9 mouse cellular contexts compared by ENCODE assay signal in genomic region chr16:88290132-88290772, GRCm38 (mm10). TPM values are rescaled to one million over a fixed set of nuclear protein-coding genes. Genes with fewer than 3 reads are reported as not detected.
DNase-seq lines count a peak whose midpoint lies in the region; ATAC-seq and TF ChIP-seq lines count a peak whose summit lies in the region.
"Had no signal": no experiment of that assay in that cellular context is flagged by ENCODE, and none has a peak within 500 bp of the region (broad histone marks: within the 10 kb centered on the region; RNA-seq: fewer than 3 reads in every experiment).

TSS of gene Grik1 (minus strand) at chr16:88290265.

- peak within 1 kb of the TSS; percentile 57 for H3K4me2 ChIP-seq in lung, embryonic 16.5 days (ENCODE audit: low read depth, low read length)
- peak within 1 kb of the TSS; percentile 92 for H3K4me2 ChIP-seq in hindbrain, embryonic 13.5 days
- H3K4me2 ChIP-seq in limb, embryonic 13.5 days (replicated peaks) = peak within 1 kb of the TSS; percentile 96

- no peak within 1 kb of the TSS for H3K27ac ChIP-seq in lung, embryonic 16.5 days (ENCODE audit: low read length)
- peak within 1 kb of the TSS; percentile 58 for H3K27ac ChIP-seq in hindbrain, embryonic 13.5 days
- no peak within 1 kb of the TSS for H3K27ac ChIP-seq in limb, embryonic 13.5 days

- H3K9me3 ChIP-seq in lung, embryonic 16.5 days (ENCODE audit: control insufficient read depth, low read length) = no peaks in the 10 kb centered on the region
- no peaks in the 10 kb centered on the region for H3K9me3 ChIP-seq in hindbrain, embryonic 13.5 days
- no peaks in the 10 kb centered on the region for H3K9me3 ChIP-seq in limb, embryonic 13.5 days

- no peak for TF ChIP-seq CTCF in lung, adult 2 months (IDR thresholded peaks at IDR 0.05; ENCODE audit: insufficient read depth, low read length)

- H3K36me3 ChIP-seq in lung, embryonic 16.5 days (ENCODE audit: control insufficient read depth, insufficient read depth, low read length) = no peaks in the 10 kb centered on the region
- no peaks in the 10 kb centered on the region for H3K36me3 ChIP-seq in hindbrain, embryonic 13.5 days
- H3K36me3 ChIP-seq in limb, embryonic 13.5 days = no peaks in the 10 kb centered on the region

- H3K4me1 ChIP-seq in lung, embryonic 16.5 days (replicated peaks; ENCODE audit: control insufficient read depth, insufficient read depth, low read length) = peaks cover 4% of the 10 kb centered on the region; the same call in 1 of the 2 replicates
- H3K4me1 ChIP-seq in lung, adult 2 months (ENCODE audit: control insufficient read depth, insufficient read depth, low read length) = no peaks in the 10 kb centered on the region
- H3K4me1 ChIP-seq in hindbrain, embryonic 13.5 days (replicated peaks) = peaks cover 11% of the 10 kb centered on the region
- H3K4me1 ChIP-seq in limb, embryonic 13.5 days = peaks cover 20% of the 10 kb centered on the region

- H3K9ac ChIP-seq in lung, embryonic 16.5 days (ENCODE audit: low read length) = no peak within 1 kb of the TSS
- H3K9ac ChIP-seq in hindbrain, embryonic 13.5 days = peak within 1 kb of the TSS; percentile 73
- peak within 1 kb of the TSS; percentile 46 for H3K9ac ChIP-seq in limb, embryonic 13.5 days

- no peak for TF ChIP-seq POLR2A in lung, adult 2 months (IDR thresholded peaks at IDR 0.05; ENCODE audit: borderline replicate concordance, extremely low read depth, low read depth, low read length)

- WGBS in lung, embryonic 16.5 days = 2% methylated on average over 27 of the region's 27 CpGs
- WGBS in lung, adult 2 months = 3% methylated on average over 26 of the region's 27 CpGs
- WGBS in hindbrain, embryonic 13.5 days = 1% methylated on average over 26 of the region's 27 CpGs
- WGBS in limb, embryonic 13.5 days = under 1% methylated on average over 27 of the region's 27 CpGs

- no peak for ATAC-seq in cerebellum, adult (ENCODE audit: insufficient number of reproducible peaks, low FRiP score, low TSS enrichment)
- peak; percentile 75 for ATAC-seq in lung, embryonic 16.5 days (ENCODE audit: low read depth)
- peak; percentile 92 for ATAC-seq in hindbrain, embryonic 13.5 days (ENCODE audit: low FRiP score)
- peak; percentile 75 for ATAC-seq in limb, embryonic 13.5 days (ENCODE audit: low FRiP score, low read depth)

- DNase-seq in cerebellum, postnatal 10 days = peak; percentile 85 to 89
- DNase-seq in lung, adult 2 months = no peak
- DNase-seq in right cerebral cortex, postnatal 10 days (ENCODE audit: low spot score in 2 of 2) = peak; percentile 75 to 79
- DNase-seq in Muller cell, postnatal 12 days (ENCODE audit: inconsistent ontology term) = no peak

- H3K4me3 ChIP-seq in lung, embryonic 16.5 days (ENCODE audit: low read length) = peak within 1 kb of the TSS; percentile 44
- H3K4me3 ChIP-seq in lung, adult 2 months (replicated peaks; ENCODE audit: extremely low read depth, low read depth, low read length) = no peak within 1 kb of the TSS
- peak within 1 kb of the TSS; percentile 57 for H3K4me3 ChIP-seq in hindbrain, embryonic 13.5 days
- peak within 1 kb of the TSS; percentile 52 for H3K4me3 ChIP-seq in limb, embryonic 13.5 days

- H3K27me3 ChIP-seq in lung, embryonic 16.5 days (ENCODE audit: control insufficient read depth, insufficient read depth, low read depth, low read length) = peaks cover 29% of the 10 kb centered on the region
- H3K27me3 ChIP-seq in hindbrain, embryonic 13.5 days = peaks cover 17% of the 10 kb centered on the region
- peaks cover 44% of the 10 kb centered on the region for H3K27me3 ChIP-seq in limb, embryonic 13.5 days

RNA-seq across cellular contexts. Expression of gene Grik1, which starts in this region (rescaled TPM):
- 0.49 TPM in 2 replicates for polyA plus RNA-seq in lung, embryonic 16.5 days (2015; fragmentation: Nextera tagmentation; extraction: Ambion mirVana)
- 0.04 and 0.07 TPM in 2 replicates for polyA plus RNA-seq in lung, adult 2 months (2012; rRNA removed)
- polyA plus RNA-seq in hindbrain, embryonic 13.5 days (2015; fragmentation: Nextera tagmentation; extraction: Ambion mirVana) = 18.3 and 19.7 TPM in 2 replicates
- 1.9 and 2.2 TPM in 2 replicates for polyA plus RNA-seq in limb, embryonic 13.5 days (2015; fragmentation: Nextera tagmentation; extraction: Ambion mirVana)
- polyA plus RNA-seq: C2C12 had no signal

Comparison
In these comparisons a context has a peak if more than half of its experiments do, and no peak if none do; other contexts are left out.
1. Peak in ATAC-seq, H3K4me3 ChIP-seq and H3K4me2 ChIP-seq in lung, embryonic 16.5 days; RNA of the gene not detected or under 1 TPM.
2. DNase-seq: peak in cerebellum, postnatal 10 days (2 of 2) and right cerebral cortex, postnatal 10 days (2 of 2); none in lung, adult 2 months (single experiment) and Muller cell, postnatal 12 days (single experiment).
3. Peak in every context shown above with its lines, with median percentiles within 50 percentile points of each other: H3K4me2 ChIP-seq.